Mouse (Mus musculus): ENCODE results near the gene Mkrn2.

- TF ChIP-seq CTCF (IDR thresholded peaks at IDR 0.05; ENCODE audit: borderline replicate concordance, extremely low read depth, insufficient read depth, insufficient read length) (no peak), POLR2A (IDR thresholded peaks at IDR 0.05; ENCODE audit: borderline replicate concordance, extremely low read depth, insufficient read depth, insufficient read length, poor library complexity, severe bottlenecking) (no peak)
Measured at GRCm38 (mm10) chr6:115620942-115621341, 19.2 kb downstream of the Mkrn2 start.

Measured in brain, embryonic 14.5 days (tissue).